Mouse (Mus musculus): ENCODE measurements around the gene Casp3.
A peak's percentile ranks its signal among the peaks of the same experiment; 100 is the strongest.

Casp3 gene

GRCm38 (mm10) chr8:46606930-46607329, 10.2 kb upstream of the Casp3 start:
- no peak for DNase-seq (ENCODE audit: inconsistent ontology term)

- no peak for DNase-seq (ENCODE audit: inconsistent ontology term)
Measured at GRCm38 (mm10) chr8:46611557-46611956, 5.5 kb upstream of the Casp3 start.

- DNase-seq (ENCODE audit: inconsistent ontology term) = no peak
Measured at GRCm38 (mm10) chr8:46612913-46613312, 4.2 kb upstream of the Casp3 start.

- peak; percentile 85 for DNase-seq (ENCODE audit: inconsistent ontology term)
Measured at GRCm38 (mm10) chr8:46613377-46613776, 3.7 kb upstream of the Casp3 start.

GRCm38 (mm10) chr8:46615936-46616335, 1.2 kb upstream of the Casp3 start:
- DNase-seq (ENCODE audit: inconsistent ontology term) = no peak

GRCm38 (mm10) chr8:46617690-46618620, 864 bp downstream of the Casp3 start:
- peak; percentile 36 for DNase-seq (ENCODE audit: inconsistent ontology term)

- DNase-seq (ENCODE audit: inconsistent ontology term) = no peak
Measured at GRCm38 (mm10) chr8:46618639-46619320, 1.7 kb downstream of the Casp3 start.

GRCm38 (mm10) chr8:46622446-46623270, 5.6 kb downstream of the Casp3 start:
- DNase-seq (ENCODE audit: inconsistent ontology term) = no peak

GRCm38 (mm10) chr8:46625166-46625565, 8.1 kb downstream of the Casp3 start:
- no peak for DNase-seq (ENCODE audit: inconsistent ontology term)

GRCm38 (mm10) chr8:46626642-46627041, 9.6 kb downstream of the Casp3 start:
- DNase-seq (ENCODE audit: inconsistent ontology term) = no peak

- DNase-seq (ENCODE audit: inconsistent ontology term) = no peak
Measured at GRCm38 (mm10) chr8:46627881-46628280, 10.8 kb downstream of the Casp3 start.

GRCm38 (mm10) chr8:46628645-46629044, 11.6 kb downstream of the Casp3 start:
- DNase-seq (ENCODE audit: inconsistent ontology term) = no peak

- DNase-seq (ENCODE audit: inconsistent ontology term) = no peak
Measured at GRCm38 (mm10) chr8:46630422-46630821, 13.3 kb downstream of the Casp3 start.

GRCm38 (mm10) chr8:46630932-46631331, 13.8 kb downstream of the Casp3 start:
- DNase-seq (ENCODE audit: inconsistent ontology term) = no peak

GRCm38 (mm10) chr8:46639010-46639571, 22.0 kb downstream of the Casp3 start:
- peak; percentile 91 for DNase-seq (ENCODE audit: inconsistent ontology term)

GRCm38 (mm10) chr8:46639852-46640251, 22.8 kb downstream of the Casp3 start:
- DNase-seq (ENCODE audit: inconsistent ontology term) = no peak

GRCm38 (mm10) chr8:46641272-46641671, 24.2 kb downstream of the Casp3 start:
- no peak for DNase-seq (ENCODE audit: inconsistent ontology term)

- DNase-seq (ENCODE audit: inconsistent ontology term) = no peak
Measured at GRCm38 (mm10) chr8:46648421-46648820, 31.3 kb downstream of the Casp3 start.

- DNase-seq (ENCODE audit: inconsistent ontology term) = no peak
Measured at GRCm38 (mm10) chr8:46651872-46652271, 34.8 kb downstream of the Casp3 start.

- DNase-seq (ENCODE audit: inconsistent ontology term) = no peak
Measured at GRCm38 (mm10) chr8:46655919-46656318, 38.8 kb downstream of the Casp3 start.

GRCm38 (mm10) chr8:46671496-46671895, 54.4 kb downstream of the Casp3 start:
- peak; percentile 45 for DNase-seq (ENCODE audit: inconsistent ontology term)

Data from Muller cell, postnatal 12 days (primary cell).